Mouse (Mus musculus): Measurements from ENCODE around the gene Klhl5.

GRCm38 (mm10) chr5:65100002-65100401 lies 7.3 kb upstream of the Klhl5 start:
- TF ChIP-seq CTCF (IDR thresholded peaks at IDR 0.05) (no peak), EP300 (IDR thresholded peaks at IDR 0.05) (no peak)
